Mouse (Mus musculus): ENCODE data around the gene 2300009A05Rik.

2300009A05Rik gene

DNA sequence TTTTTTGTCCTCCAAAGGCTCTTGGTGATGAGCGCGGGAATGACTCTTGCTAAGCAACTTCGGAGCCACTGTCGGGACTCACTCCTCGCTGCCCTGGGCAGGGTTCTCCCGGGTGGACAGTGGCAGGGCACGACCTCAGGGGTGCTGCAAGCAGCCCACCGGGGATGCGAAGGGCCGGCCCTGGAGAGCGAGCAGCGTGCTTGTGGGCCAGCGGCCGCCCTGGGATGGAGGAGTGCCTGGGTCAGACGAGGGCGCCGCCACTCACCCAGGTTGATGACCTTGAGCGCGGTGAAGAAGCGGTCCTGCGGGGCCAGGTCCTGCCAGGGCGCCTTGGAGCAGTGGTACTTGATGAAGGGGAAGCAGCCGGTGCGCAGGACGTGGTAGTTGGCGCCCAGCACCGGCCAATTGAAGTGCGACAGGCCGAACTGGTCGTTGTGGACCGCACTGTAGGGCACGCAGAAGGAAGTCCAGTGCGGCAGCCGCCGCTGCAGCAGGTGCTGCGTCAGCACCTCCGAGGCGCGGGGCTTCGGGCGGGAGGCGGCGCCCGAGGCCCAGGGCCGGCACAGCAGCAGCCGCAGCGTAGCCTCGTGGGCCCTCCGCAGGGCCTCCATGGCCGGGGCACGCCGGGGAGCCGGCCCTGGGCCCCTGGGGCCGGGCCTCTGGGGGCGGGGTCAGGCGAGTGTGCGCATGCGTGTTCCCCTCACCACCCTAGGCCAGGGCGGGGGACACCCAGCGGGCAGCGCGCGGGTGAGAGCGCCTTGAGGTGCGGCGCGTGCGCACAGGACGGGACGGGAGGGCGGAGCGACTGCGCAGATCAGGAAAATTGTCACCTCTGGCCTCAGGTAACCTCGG is at the start of gene 2300009A05Rik:
2300009A05Rik (minus strand) TSS at position 636 of the 852 bp plus-strand sequence.
- DNase-seq (ENCODE audit: low spot score in 2 of 2) = peak; percentile 96

DNA sequence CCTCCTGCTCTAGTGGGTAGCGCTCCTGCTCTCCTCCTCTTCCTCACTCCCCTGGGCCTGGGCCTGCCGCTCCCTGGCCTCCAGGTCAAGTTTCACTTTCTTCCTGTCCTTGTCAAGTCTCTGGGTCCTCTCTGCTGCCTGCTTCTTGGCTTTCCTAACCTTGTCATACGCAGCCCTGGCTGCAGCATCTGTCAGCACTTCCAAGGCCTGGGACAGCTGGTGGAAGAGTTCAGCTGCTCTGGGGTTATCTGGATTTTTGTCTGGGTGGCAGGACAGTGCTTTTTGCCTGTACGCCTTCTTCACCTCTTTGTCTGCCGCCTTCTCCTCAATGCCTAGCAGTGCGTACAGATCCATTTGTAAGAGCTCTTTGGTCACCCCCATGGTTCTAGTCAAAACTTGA is 44.6 kb upstream of the 2300009A05Rik start:
- DNase-seq (ENCODE audit: low spot score in 2 of 2) = no peak

DNA sequence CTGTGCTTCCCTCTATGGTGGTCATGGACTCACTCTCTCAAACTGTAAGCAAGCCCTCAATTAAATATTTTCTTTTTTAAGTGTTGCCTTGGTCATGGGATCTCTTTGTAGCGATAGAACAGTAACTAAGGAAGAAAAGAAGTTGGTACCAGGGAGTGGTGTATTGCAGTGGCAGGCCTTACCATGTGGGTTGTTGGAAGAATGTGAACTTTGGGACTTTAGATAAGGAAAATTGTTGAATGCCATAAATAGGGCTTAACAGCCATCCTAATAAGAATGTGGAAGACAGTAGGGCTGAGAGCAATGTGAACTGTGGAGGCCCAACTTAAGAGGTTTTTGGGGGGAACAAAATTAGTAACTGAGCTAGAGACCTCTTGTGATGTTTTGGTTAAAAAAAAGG is 31.6 kb upstream of the 2300009A05Rik start:
- no peak for DNase-seq (ENCODE audit: low spot score in 2 of 2)

GRCm38 (mm10) chr9:63421096-63421736 is 22.2 kb upstream of the 2300009A05Rik start:
- no peak for DNase-seq (ENCODE audit: low spot score in 2 of 2)

DNA sequence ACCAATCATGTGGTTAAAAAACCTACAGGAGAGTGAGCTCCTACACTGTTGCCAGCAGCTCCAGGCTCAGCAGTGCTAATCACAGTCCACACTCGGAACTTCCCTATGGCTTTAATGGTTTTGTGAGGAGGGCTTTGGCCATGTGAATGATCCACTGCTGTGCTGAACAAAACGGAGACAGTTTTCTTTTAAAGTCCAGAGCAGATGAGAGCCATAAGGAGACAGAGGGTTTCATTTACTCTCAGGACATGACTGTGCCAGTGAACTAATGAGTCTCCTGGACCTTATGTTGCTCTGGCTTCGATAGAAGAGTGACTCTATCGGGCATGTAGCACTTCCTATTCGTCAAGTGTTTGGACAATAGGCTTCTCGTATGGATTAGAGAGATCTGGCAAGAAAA is 21.4 kb upstream of the 2300009A05Rik start:
- DNase-seq (ENCODE audit: low spot score in 2 of 2) = no peak

DNA sequence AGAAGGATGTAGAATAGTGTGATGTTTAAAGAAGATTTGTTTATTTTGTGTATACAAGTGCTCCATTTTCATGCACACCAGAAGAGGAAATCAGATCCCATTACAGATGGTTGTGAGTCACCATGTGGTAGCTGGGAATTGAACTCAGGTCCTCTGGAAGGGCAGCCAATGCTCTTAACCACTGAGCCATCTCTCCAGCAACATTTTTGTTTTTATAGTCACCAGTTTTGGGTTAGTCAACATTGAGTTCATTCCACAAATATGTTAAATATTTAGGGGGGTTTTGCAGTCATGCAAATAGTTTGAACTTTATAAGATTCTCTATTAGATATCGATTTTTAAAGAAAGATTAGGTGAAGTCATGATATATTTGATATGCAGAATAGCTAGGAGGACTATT is 1.1 kb upstream of the 2300009A05Rik start:
- DNase-seq (ENCODE audit: low spot score in 2 of 2) = no peak

DNA sequence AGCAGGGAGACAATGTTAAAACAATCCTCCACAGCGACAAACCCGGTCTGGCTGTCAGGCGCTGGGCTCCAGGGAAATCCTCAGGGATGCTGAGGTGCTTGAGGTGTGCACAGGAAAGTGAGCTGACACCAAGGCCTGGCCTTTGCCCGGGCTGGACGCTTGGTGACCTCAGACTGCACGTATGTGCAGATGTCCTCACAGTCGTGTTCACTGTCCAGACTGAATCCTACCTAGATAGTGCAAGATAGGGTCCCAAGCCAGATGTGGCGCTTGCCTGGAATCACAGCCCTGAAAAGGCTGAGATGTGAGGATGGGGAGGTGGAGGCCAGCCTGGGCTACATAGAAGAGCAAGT is 393 bp upstream of the 2300009A05Rik start:
- no peak for DNase-seq (ENCODE audit: low spot score in 2 of 2)

DNA sequence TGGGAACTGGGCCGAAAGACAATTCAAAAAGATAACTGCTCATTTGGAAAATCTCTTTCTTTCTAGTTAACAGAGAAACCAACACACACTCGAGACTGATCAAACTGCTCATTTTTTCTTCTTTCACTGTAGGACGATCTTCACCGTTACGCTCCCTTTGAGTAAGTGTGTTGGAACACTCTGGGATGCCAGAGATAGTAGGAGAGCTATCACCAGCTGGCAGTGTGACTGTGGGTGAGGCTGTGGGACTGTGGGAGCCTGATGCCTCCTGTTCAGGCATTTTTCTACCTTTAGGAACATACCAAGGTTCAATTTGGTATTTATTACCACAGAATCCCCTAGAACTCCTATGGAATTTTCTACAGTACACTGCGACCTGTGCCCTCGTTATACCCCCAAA is 3.4 kb downstream of the 2300009A05Rik start:
- DNase-seq (ENCODE audit: low spot score in 2 of 2) = no peak

- DNase-seq (ENCODE audit: low spot score in 2 of 2) = no peak
Measured at GRCm38 (mm10) chr9:63391307-63391706, 7.7 kb downstream of the 2300009A05Rik start.

- no peak for DNase-seq (ENCODE audit: low spot score in 2 of 2)
Measured at GRCm38 (mm10) chr9:63382761-63383160, 16.3 kb downstream of the 2300009A05Rik start.

DNA sequence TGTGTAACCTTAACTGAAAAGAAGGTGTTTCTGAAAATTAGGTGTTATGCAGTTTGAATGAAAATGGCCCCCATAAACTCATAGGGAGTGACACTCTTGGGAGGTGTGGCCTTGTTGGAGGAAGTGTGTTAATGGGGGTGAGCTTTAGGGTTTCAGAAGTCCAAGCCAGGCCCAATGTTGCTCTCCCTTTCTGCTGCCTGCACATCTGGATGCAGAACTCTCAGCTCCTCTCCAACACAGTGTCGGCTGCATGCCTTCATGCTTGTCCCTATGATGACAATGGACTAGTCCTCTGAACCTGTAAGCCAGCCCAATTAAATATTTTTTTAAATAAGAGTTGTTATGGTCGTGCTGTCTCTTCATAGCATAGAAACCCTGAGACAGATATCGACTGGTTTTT is 18.7 kb downstream of the 2300009A05Rik start:
- no peak for DNase-seq (ENCODE audit: low spot score in 2 of 2)

DNA sequence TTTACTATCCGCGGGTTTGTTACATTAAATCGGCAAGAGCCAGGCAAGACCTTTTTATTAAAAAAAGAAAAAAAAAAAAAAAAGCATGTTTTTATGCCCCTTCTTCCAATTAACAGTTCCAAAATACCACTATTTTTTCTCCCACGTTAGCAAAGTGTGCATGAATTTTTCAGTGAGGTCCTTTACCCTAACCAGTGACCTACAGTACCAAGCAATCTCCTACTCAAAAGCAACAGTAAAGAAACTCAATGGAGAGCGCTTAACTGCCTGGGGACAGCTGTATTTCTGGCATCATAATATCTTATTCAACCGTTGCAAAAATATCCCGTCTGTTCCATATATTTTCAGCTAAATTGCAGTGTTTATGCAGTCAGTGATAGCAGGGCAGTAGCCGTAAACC is 20.9 kb downstream of the 2300009A05Rik start:
- no peak for DNase-seq (ENCODE audit: low spot score in 2 of 2)

- peak; percentile 79 to 87 for DNase-seq (ENCODE audit: low spot score in 2 of 2)
Measured at GRCm38 (mm10) chr9:63377270-63378142, 21.5 kb downstream of the 2300009A05Rik start, which contains the start of gene Map2k5. Gene Map2k5 (minus strand): TSS chr9:63377902.

DNA sequence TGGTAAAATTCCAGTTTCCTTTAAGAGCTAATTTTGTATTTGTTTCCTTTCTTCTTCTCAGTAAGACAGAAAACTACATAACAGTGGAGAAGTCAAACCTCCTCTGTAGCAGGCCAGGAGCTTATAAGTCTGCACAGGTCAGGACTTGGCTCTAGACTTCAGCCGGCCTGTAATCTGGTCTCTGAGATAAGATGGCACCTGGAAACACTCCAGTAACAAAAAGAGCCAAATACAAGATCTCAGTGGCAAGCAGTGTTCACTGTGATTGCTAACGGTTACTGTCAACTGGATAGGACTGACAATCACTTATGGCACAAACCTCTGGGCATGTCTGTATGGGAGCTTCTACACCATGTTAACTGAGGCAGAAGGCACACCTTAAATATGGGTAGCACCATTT is 25.7 kb downstream of the 2300009A05Rik start:
- no peak for DNase-seq (ENCODE audit: low spot score in 2 of 2)

DNA sequence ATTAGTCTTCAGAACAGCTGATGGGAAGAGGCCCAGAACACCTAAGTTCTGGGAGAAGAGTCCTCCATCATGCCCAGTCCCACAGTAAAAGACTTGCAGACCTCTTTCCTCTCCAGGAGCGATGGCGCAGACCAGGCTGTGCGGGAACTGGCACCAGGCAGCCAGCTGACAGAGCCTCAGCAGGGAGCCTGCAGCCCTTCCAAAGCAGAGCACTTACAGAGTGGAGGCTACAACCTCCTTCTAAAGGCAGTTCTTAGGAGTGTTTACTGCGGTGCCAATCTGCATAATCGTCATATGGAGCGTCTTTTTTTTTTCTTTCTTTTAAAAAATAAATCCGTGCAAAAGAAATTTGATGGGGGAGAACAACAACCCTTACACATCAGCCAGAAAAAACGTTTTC is 26.5 kb downstream of the 2300009A05Rik start:
- DNase-seq (ENCODE audit: low spot score in 2 of 2) = no peak

- DNase-seq (ENCODE audit: low spot score in 2 of 2) = no peak
Measured at GRCm38 (mm10) chr9:63360410-63360809, 38.6 kb downstream of the 2300009A05Rik start.

GRCm38 (mm10) chr9:63359016-63359415 is 40.0 kb downstream of the 2300009A05Rik start:
- no peak for DNase-seq (ENCODE audit: low spot score in 2 of 2)

DNA sequence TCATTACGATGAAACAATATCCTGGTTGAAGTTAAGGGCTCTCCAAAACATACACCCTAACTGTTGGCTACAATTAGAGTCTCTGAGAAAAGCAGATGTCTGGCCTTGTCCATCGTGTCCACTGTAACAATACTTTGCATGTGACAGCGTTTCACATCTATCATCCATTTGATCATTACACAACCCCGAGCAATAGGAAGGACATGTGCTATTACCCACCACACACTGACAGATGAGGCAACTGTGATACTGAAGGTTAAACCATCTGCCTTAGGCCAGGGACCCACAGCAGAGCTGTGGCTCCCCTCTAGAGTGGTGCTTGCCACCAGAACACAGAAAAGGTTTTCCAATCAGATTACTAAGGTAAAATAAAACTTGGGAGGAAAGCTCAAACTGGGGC is 42.3 kb downstream of the 2300009A05Rik start:
- no peak for DNase-seq (ENCODE audit: low spot score in 2 of 2)

- DNase-seq (ENCODE audit: low spot score in 2 of 2) = no peak
Measured at GRCm38 (mm10) chr9:63356278-63356677, 42.8 kb downstream of the 2300009A05Rik start.

- no peak for DNase-seq (ENCODE audit: low spot score in 2 of 2)
Measured at GRCm38 (mm10) chr9:63354168-63354567, 44.9 kb downstream of the 2300009A05Rik start.

- no peak for DNase-seq (ENCODE audit: low spot score in 2 of 2)
Measured at GRCm38 (mm10) chr9:63350030-63350429, 49.0 kb downstream of the 2300009A05Rik start.

GRCm38 (mm10) chr9:63349241-63349640 is 49.8 kb downstream of the 2300009A05Rik start:
- no peak for DNase-seq (ENCODE audit: low spot score in 2 of 2)

All from natural killer cell, adult 2 months (primary cell).